Mouse (Mus musculus): ENCODE measurements at regions not wholly inside any gene's neighbourhood (a gene's known extent, or its start where the extent isn't known, plus 50 kb on each side); places are given as distances from the start of the nearest gene placed in this dataset.

DNA sequence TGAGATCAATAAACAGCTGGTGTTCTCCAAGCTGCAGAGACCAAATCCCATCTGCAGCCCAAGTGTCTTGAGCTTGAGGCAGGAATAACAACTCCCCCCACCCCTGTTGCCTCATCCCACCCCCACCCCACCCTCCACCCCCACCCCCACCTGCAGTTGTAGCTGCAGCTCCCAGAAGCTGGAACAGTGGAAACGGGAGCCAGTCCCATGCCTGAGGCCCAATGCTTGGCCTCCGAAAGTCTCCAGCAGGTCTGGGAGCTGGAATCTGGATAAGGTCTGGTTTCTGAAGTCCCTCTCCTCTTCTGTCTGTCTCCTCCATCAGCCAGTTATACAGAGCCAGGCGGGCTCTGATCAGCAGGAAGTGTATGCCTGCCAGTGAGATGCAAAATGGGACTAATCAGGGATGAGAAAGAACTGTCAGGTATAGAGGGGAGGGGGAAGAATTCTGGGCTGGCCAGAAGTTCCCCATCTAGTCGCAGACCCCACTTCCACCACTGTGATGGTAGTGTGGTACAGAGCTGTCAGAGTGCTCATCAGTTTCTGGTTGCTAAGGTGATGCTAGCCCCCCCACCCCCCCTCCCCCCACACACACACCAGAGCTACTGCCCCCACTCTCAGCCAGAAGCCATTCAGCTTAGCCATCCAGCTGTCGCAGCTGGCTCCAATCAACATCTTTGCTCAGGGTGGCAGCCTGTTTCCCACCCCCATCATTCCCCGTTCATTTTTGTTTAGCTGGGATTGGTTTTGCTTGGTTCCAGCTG is 91.5 kb downstream of the Hes1 start:
- Histone ChIP-seq H3K4me1 (peaks cover 26% of the 10 kb centered on the region), H3K9me3 (peaks cover 7% of the 10 kb centered on the region), H3K4me3 (replicated peaks) (no peak overlapping the region), H3K27me3 (replicated peaks) (peaks cover 13% of the 10 kb centered on the region), H3K36me3 (replicated peaks; ENCODE audit: low read length) (no peaks in the 10 kb centered on the region)
- TF ChIP-seq GATA1 (IDR thresholded peaks at IDR 0.05; ENCODE audit: borderline replicate concordance, low read length) (no peak), FLI1 (IDR thresholded peaks at IDR 0.05; ENCODE audit: low read length) (no peak)

- Histone ChIP-seq H3K36me3 (replicated peaks; ENCODE audit: low read length) (no peaks in the 10 kb centered on the region), H3K9me3 (peaks cover 7% of the 10 kb centered on the region), H3K4me3 (replicated peaks) (no peak overlapping the region), H3K27me3 (replicated peaks) (peaks cover 6% of the 10 kb centered on the region), H3K4me1 (peaks cover 26% of the 10 kb centered on the region)
- TF ChIP-seq FLI1 (IDR thresholded peaks at IDR 0.05; ENCODE audit: low read length) (no peak), GATA1 (IDR thresholded peaks at IDR 0.05; ENCODE audit: borderline replicate concordance, low read length) (no peak)
Observed at GRCm38 (mm10) chr16:30158184-30158583, 94.0 kb downstream of the Hes1 start.

DNA sequence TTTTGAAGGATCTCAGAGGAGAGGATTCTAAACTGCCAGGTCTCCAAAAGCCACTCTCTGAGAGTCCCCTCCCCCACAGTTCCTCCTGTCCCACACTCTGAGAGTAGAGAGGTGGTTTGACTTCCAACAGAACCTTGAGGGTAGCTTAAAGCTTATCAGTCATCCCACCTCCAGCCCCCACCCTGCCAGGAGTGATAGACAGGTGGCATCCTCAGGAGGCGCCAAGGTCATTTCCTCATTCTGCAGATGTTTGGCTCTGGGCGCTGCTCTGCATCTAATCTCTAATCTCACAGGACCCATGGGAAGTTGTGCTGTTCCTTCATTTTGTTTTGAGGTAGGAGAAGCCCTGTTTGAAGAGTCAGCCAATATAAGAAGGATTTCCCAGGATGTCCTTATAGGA is 96.2 kb downstream of the Hes1 start:
- Histone ChIP-seq H3K27me3 (replicated peaks) (peaks cover 4% of the 10 kb centered on the region), H3K4me1 (peaks cover 20% of the 10 kb centered on the region), H3K4me3 (replicated peaks) (no peak overlapping the region), H3K9me3 (peaks cover 7% of the 10 kb centered on the region), H3K36me3 (replicated peaks; ENCODE audit: low read length) (no peaks in the 10 kb centered on the region)
- TF ChIP-seq FLI1 (IDR thresholded peaks at IDR 0.05; ENCODE audit: low read length) (no peak), GATA1 (IDR thresholded peaks at IDR 0.05; ENCODE audit: borderline replicate concordance, low read length) (no peak)

GRCm38 (mm10) chr16:30163303-30163702 is 99.1 kb downstream of the Hes1 start:
- H3K4me3 ChIP-seq (replicated peaks) = no peak overlapping the region
- H3K4me1 ChIP-seq = peaks cover 18% of the 10 kb centered on the region
- peaks cover 2% of the 10 kb centered on the region for H3K27me3 ChIP-seq (replicated peaks)
- TF ChIP-seq GATA1 (IDR thresholded peaks at IDR 0.05; ENCODE audit: borderline replicate concordance, low read length) (no peak), FLI1 (IDR thresholded peaks at IDR 0.05; ENCODE audit: low read length) (no peak)
- peaks cover 8% of the 10 kb centered on the region for H3K9me3 ChIP-seq
- H3K36me3 ChIP-seq (replicated peaks; ENCODE audit: low read length) = peaks cover 4% of the 10 kb centered on the region

GRCm38 (mm10) chr16:30165667-30166180 is 101.5 kb downstream of the Hes1 start:
- Histone ChIP-seq H3K4me3 (replicated peaks) (no peak overlapping the region), H3K36me3 (replicated peaks; ENCODE audit: low read length) (peaks cover 4% of the 10 kb centered on the region), H3K4me1 (peaks cover 9% of the 10 kb centered on the region), H3K9me3 (peaks cover 4% of the 10 kb centered on the region), H3K27me3 (replicated peaks) (no peaks in the 10 kb centered on the region)
- TF ChIP-seq FLI1 (IDR thresholded peaks at IDR 0.05; ENCODE audit: low read length) (no peak), GATA1 (IDR thresholded peaks at IDR 0.05; ENCODE audit: borderline replicate concordance, low read length) (no peak)

- no peaks in the 10 kb centered on the region for H3K36me3 ChIP-seq (replicated peaks; ENCODE audit: low read length)
- H3K4me3 ChIP-seq (replicated peaks) = peak overlapping the region; percentile 65
- peaks cover 3% of the 10 kb centered on the region for H3K27me3 ChIP-seq (replicated peaks)
- no peak for TF ChIP-seq FLI1 (IDR thresholded peaks at IDR 0.05; ENCODE audit: low read length)
- TF ChIP-seq GATA1 (IDR thresholded peaks at IDR 0.05; ENCODE audit: borderline replicate concordance, low read length) = no peak
- H3K4me1 ChIP-seq = peaks cover 61% of the 10 kb centered on the region
- no peaks in the 10 kb centered on the region for H3K9me3 ChIP-seq
Observed at GRCm38 (mm10) chr16:30171381-30172079, 95.8 kb downstream of the Cpn2 start.

DNA sequence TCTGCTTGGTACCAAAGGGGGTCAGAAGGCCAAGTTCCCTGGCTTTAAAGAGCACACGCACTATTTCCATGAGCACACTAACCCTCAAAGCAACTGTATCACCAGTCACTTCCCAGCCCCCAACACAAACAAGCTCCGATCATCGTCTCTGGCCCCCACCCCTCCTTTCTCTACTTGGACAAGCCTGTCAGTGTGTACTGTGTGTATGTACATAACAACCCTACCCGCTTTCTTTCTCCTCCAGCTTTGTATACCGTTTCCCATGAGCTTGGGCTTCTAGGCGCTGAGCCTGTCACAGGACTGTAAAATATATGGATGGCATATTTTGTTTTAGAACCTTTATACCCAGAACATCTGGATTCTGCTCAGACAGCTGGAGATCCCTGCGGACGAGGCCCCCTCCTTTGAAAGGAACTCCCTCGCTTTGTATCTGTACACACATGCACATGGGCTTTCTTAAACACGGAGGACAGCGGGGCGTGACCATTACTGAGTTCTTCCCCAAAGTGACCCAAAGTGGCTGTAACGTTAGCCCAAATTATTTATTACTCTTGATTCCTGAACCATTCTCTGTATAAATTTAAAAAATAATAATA is 95.1 kb downstream of the Cpn2 start:
- no peak for TF ChIP-seq FLI1 (IDR thresholded peaks at IDR 0.05; ENCODE audit: low read length)
- no peak for TF ChIP-seq GATA1 (IDR thresholded peaks at IDR 0.05; ENCODE audit: borderline replicate concordance, low read length)
- H3K36me3 ChIP-seq (replicated peaks; ENCODE audit: low read length) = no peaks in the 10 kb centered on the region
- peaks cover 68% of the 10 kb centered on the region for H3K4me1 ChIP-seq
- no peaks in the 10 kb centered on the region for H3K9me3 ChIP-seq
- no peak overlapping the region for H3K4me3 ChIP-seq (replicated peaks)
- peaks cover 3% of the 10 kb centered on the region for H3K27me3 ChIP-seq (replicated peaks)

DNA sequence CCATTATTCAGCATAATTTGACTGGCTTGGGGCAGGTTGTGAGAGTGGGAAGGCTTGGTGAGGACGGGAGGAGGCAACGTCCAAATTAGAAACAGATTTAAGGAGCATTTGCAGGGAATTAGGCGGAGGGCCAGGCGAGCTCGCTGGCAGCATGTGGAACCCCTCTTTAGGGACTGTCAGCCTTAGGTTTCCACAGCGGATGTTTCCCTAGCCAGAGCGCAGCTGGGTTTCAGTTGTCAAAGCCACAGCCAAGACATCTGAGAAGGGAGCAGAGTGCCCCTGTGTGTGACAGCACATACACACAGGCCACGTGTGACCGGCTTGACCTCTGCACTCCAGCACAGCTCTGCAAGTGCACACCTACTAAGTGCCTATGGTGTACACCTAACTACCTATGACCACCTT is 94.5 kb downstream of the Cpn2 start:
- H3K4me3 ChIP-seq (replicated peaks) = peak overlapping the region; percentile 76
- peaks cover 3% of the 10 kb centered on the region for H3K27me3 ChIP-seq (replicated peaks)
- peaks cover 73% of the 10 kb centered on the region for H3K4me1 ChIP-seq
- no peaks in the 10 kb centered on the region for H3K9me3 ChIP-seq
- no peaks in the 10 kb centered on the region for H3K36me3 ChIP-seq (replicated peaks; ENCODE audit: low read length)
- no peak for TF ChIP-seq FLI1 (IDR thresholded peaks at IDR 0.05; ENCODE audit: low read length)
- TF ChIP-seq GATA1 (IDR thresholded peaks at IDR 0.05; ENCODE audit: borderline replicate concordance, low read length) = no peak

GRCm38 (mm10) chr16:30173953-30174874 is 93.1 kb downstream of the Cpn2 start:
- peak overlapping the region; percentile 73 for H3K4me3 ChIP-seq (replicated peaks)
- TF ChIP-seq FLI1 (IDR thresholded peaks at IDR 0.05; ENCODE audit: low read length) (no peak), GATA1 (IDR thresholded peaks at IDR 0.05; ENCODE audit: borderline replicate concordance, low read length) (no peak)
- peaks cover 3% of the 10 kb centered on the region for H3K27me3 ChIP-seq (replicated peaks)
- peaks cover 87% of the 10 kb centered on the region for H3K4me1 ChIP-seq
- no peaks in the 10 kb centered on the region for H3K9me3 ChIP-seq
- H3K36me3 ChIP-seq (replicated peaks; ENCODE audit: low read length) = no peaks in the 10 kb centered on the region

Measured in megakaryocyte, embryonic 14.5 days (primary cell).